Mouse (Mus musculus): ENCODE measurements at regions not wholly inside any gene's neighbourhood (a gene's known extent, or its start where the extent isn't known, plus 50 kb on each side); places are given as distances from the start of the nearest gene placed in this dataset.

GRCm38 (mm10) chr9:50257162-50257561 lies 87.6 kb downstream of the Rpl10-ps3 start:
- no peaks in the 10 kb centered on the region for H3K4me1 ChIP-seq (ENCODE audit: insufficient read depth, low read depth, low read length)
- ATAC-seq (no peak), DNase-seq (ENCODE audit: low spot score) (no peak)
- WGBS: 73% methylated on average over 3 of the region's 3 CpGs
- no peak overlapping the region for H3K4me2 ChIP-seq (replicated peaks; ENCODE audit: low read depth, low read length)
- H3K9ac ChIP-seq (replicated peaks; ENCODE audit: low read depth): no peak overlapping the region
- H3K27ac ChIP-seq (ENCODE audit: low read length): no peak overlapping the region
- no peaks in the 10 kb centered on the region for H3K36me3 ChIP-seq (ENCODE audit: insufficient read depth, low read length)
- no peak overlapping the region for H3K4me3 ChIP-seq (ENCODE audit: low read depth, low read length)
- no peak for TF ChIP-seq CTCF (IDR thresholded peaks at IDR 0.05)
- TF ChIP-seq EP300 (IDR thresholded peaks at IDR 0.05): no peak
- H3K27me3 ChIP-seq (replicated peaks; ENCODE audit: insufficient read depth, low read length): no peaks in the 10 kb centered on the region
- H3K9me3 ChIP-seq (ENCODE audit: low read length): no peaks in the 10 kb centered on the region

GRCm38 (mm10) chr9:50244982-50245671 lies 99.6 kb downstream of the Rpl10-ps3 start:
- H3K4me1 ChIP-seq (ENCODE audit: insufficient read depth, low read depth, low read length): no peaks in the 10 kb centered on the region
- no peak overlapping the region for H3K4me2 ChIP-seq (replicated peaks; ENCODE audit: low read depth, low read length)
- no peak overlapping the region for H3K27ac ChIP-seq (ENCODE audit: low read length)
- DNase-seq (ENCODE audit: low spot score): peak; percentile 11
- no peaks in the 10 kb centered on the region for H3K9me3 ChIP-seq (ENCODE audit: low read length)
- ATAC-seq: no peak
- H3K4me3 ChIP-seq (ENCODE audit: low read depth, low read length): no peak overlapping the region
- TF ChIP-seq EP300 (IDR thresholded peaks at IDR 0.05) (no peak), CTCF (IDR thresholded peaks at IDR 0.05) (no peak)
- no peaks in the 10 kb centered on the region for H3K36me3 ChIP-seq (ENCODE audit: insufficient read depth, low read length)
- no peaks in the 10 kb centered on the region for H3K27me3 ChIP-seq (replicated peaks; ENCODE audit: insufficient read depth, low read length)
- 37% methylated on average over 5 of the region's 5 CpGs for WGBS
- no peak overlapping the region for H3K9ac ChIP-seq (replicated peaks; ENCODE audit: low read depth)

GRCm38 (mm10) chr9:50240923-50241322 lies 103.8 kb downstream of the Rpl10-ps3 start:
- DNase-seq (ENCODE audit: low spot score) (no peak), ATAC-seq (no peak)
- H3K9ac ChIP-seq (replicated peaks; ENCODE audit: low read depth): no peak overlapping the region
- H3K9me3 ChIP-seq (ENCODE audit: low read length): no peaks in the 10 kb centered on the region
- no peak overlapping the region for H3K27ac ChIP-seq (ENCODE audit: low read length)
- no peaks in the 10 kb centered on the region for H3K4me1 ChIP-seq (ENCODE audit: insufficient read depth, low read depth, low read length)
- 40% methylated on average over 8 of the region's 8 CpGs for WGBS
- no peaks in the 10 kb centered on the region for H3K27me3 ChIP-seq (replicated peaks; ENCODE audit: insufficient read depth, low read length)
- no peaks in the 10 kb centered on the region for H3K36me3 ChIP-seq (ENCODE audit: insufficient read depth, low read length)
- H3K4me3 ChIP-seq (ENCODE audit: low read depth, low read length): no peak overlapping the region
- no peak overlapping the region for H3K4me2 ChIP-seq (replicated peaks; ENCODE audit: low read depth, low read length)
- TF ChIP-seq EP300 (IDR thresholded peaks at IDR 0.05): no peak
- no peak for TF ChIP-seq CTCF (IDR thresholded peaks at IDR 0.05)

GRCm38 (mm10) chr9:50235908-50236307 lies 108.9 kb downstream of the Rpl10-ps3 start:
- DNase-seq (ENCODE audit: low spot score) (no peak), ATAC-seq (no peak)
- no peak overlapping the region for H3K4me3 ChIP-seq (ENCODE audit: low read depth, low read length)
- H3K27ac ChIP-seq (ENCODE audit: low read length): no peak overlapping the region
- no peaks in the 10 kb centered on the region for H3K9me3 ChIP-seq (ENCODE audit: low read length)
- H3K4me2 ChIP-seq (replicated peaks; ENCODE audit: low read depth, low read length): no peak overlapping the region
- H3K4me1 ChIP-seq (ENCODE audit: insufficient read depth, low read depth, low read length): no peaks in the 10 kb centered on the region
- H3K36me3 ChIP-seq (ENCODE audit: insufficient read depth, low read length): no peaks in the 10 kb centered on the region
- no peak overlapping the region for H3K9ac ChIP-seq (replicated peaks; ENCODE audit: low read depth)
- 33% methylated on average over 1 of the region's 1 CpGs for WGBS
- no peak for TF ChIP-seq CTCF (IDR thresholded peaks at IDR 0.05)
- no peak for TF ChIP-seq EP300 (IDR thresholded peaks at IDR 0.05)
- no peaks in the 10 kb centered on the region for H3K27me3 ChIP-seq (replicated peaks; ENCODE audit: insufficient read depth, low read length)

- DNase-seq (ENCODE audit: low spot score) (no peak), ATAC-seq (no peak)
- Histone ChIP-seq H3K27me3 (replicated peaks; ENCODE audit: insufficient read depth, low read length) (no peaks in the 10 kb centered on the region), H3K4me2 (replicated peaks; ENCODE audit: low read depth, low read length) (no peak overlapping the region), H3K9me3 (ENCODE audit: low read length) (no peaks in the 10 kb centered on the region), H3K9ac (replicated peaks; ENCODE audit: low read depth) (no peak overlapping the region), H3K36me3 (ENCODE audit: insufficient read depth, low read length) (no peaks in the 10 kb centered on the region), H3K27ac (ENCODE audit: low read length) (no peak overlapping the region), H3K4me3 (ENCODE audit: low read depth, low read length) (no peak overlapping the region), H3K4me1 (ENCODE audit: insufficient read depth, low read depth, low read length) (no peaks in the 10 kb centered on the region)
- WGBS: 70% methylated on average over 6 of the region's 6 CpGs
- TF ChIP-seq EP300 (IDR thresholded peaks at IDR 0.05) (no peak), CTCF (IDR thresholded peaks at IDR 0.05) (no peak)
These were observed 110.1 kb downstream of the Rpl10-ps3 start for GRCm38 (mm10) chr9:50234655-50235054.

- Histone ChIP-seq H3K4me3 (ENCODE audit: low read depth, low read length) (no peak overlapping the region), H3K4me2 (replicated peaks; ENCODE audit: low read depth, low read length) (no peak overlapping the region), H3K9ac (replicated peaks; ENCODE audit: low read depth) (no peak overlapping the region), H3K9me3 (ENCODE audit: low read length) (no peaks in the 10 kb centered on the region), H3K27ac (ENCODE audit: low read length) (no peak overlapping the region), H3K36me3 (ENCODE audit: insufficient read depth, low read length) (no peaks in the 10 kb centered on the region), H3K27me3 (replicated peaks; ENCODE audit: insufficient read depth, low read length) (no peaks in the 10 kb centered on the region), H3K4me1 (ENCODE audit: insufficient read depth, low read depth, low read length) (no peaks in the 10 kb centered on the region)
- DNase-seq (ENCODE audit: low spot score) (no peak), ATAC-seq (no peak)
- WGBS: 65% methylated on average over 4 of the region's 4 CpGs
- TF ChIP-seq EP300 (IDR thresholded peaks at IDR 0.05): no peak
- no peak for TF ChIP-seq CTCF (IDR thresholded peaks at IDR 0.05)
These were observed 111.7 kb downstream of the Rpl10-ps3 start for GRCm38 (mm10) chr9:50232958-50233510.

Measured in lung, postnatal 0 days (tissue).